Mouse (Mus musculus): ENCODE data around the gene Adamts14.

Adamts14 gene

DNA sequence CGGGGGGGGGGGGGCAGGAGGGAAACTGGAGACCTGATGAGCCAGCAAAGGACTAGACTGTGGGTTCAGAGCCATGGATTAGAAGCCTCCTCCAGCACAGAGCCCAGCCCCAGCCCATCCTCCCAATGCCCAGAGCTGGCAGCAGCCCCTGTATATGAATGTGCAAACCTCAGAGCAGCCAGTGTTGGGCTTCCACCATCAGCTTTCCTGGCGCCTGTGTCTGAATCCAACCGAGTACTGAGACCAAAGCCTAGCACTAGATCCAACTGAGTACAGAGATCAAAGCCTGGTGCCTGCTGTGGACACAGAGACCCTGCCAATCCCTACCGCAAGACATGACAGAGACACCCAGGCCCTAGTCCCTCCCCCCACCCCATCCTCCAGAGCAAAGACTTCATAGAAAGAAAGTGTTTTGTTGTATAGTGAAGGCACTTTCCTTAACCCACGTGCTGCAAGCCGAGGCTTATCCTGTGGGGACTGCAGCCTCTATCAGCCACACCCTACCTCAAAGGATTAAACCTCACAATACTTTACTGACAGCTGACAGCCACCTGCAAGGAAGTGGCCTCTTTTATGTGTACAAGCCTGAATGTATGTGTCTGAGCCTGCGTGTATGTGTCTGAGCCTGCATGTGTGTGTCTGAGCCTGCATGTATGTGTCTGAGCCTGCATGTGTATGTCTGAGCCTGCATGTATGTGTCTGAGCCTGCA is 40.2 kb downstream of the Adamts14 start:
- in situ Hi-C loops (cut with MseI, MboI), result no loop called here

GRCm38 (mm10) chr10:61231756-61232155 is 41.5 kb downstream of the Adamts14 start:
- in situ Hi-C loops (cut with MseI, MboI), result no loop called here

DNA sequence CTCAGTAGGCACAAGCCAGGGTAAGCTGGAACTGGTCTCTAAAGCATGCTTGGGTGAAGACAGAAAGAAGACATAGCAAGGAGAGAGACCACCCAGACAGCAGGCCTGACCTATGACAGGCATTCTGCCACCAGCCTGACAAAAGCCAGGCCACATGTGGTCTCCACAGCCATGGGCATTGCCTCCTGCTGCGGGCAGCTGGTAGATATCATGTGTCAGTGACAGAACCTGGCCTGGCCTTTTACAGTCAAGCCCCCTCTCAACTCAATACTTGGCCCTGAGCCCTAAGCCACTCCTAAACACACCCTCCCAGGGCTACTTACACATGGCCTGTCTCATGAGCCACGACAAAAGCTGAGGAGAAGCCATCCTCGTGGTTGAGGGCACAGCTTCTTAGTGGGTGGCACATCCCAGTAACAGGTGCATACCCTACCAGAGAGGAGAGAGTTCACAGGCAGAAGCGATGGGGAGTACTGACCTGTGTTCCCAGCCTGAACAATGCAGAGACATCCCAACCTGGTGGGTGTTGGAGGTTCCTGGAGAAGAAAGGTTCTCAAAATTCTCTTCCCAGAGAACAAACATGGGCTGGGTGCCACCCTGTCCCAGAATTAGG is 46.3 kb downstream of the Adamts14 start:
- in situ Hi-C loops (cut with MseI, MboI), result no loop called here

- in situ Hi-C loops (cut with MseI, MboI), result no loop called here
These were observed 47.5 kb downstream of the Adamts14 start for GRCm38 (mm10) chr10:61225694-61226093.

DNA sequence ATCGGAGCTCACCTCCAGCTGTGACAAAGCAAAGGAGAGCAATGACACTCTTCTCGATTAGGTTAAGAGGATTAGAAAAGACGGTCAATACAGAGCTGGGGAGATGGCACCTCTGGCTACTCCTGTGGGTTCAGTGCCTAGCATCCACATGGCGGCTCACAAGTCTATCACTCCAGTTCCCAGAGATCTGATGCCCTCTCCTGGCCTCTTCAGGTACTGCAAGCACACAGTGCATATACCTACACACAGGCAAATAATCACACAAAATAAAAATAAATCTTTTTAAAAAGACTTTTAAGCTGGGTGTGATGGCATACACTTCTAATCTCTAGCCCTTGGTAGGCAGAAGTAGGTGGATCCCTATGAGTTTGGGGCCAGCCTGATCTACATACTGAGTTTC is 53.9 kb downstream of the Adamts14 start:
- in situ Hi-C loops (cut with MseI, MboI), result no loop called here

DNA sequence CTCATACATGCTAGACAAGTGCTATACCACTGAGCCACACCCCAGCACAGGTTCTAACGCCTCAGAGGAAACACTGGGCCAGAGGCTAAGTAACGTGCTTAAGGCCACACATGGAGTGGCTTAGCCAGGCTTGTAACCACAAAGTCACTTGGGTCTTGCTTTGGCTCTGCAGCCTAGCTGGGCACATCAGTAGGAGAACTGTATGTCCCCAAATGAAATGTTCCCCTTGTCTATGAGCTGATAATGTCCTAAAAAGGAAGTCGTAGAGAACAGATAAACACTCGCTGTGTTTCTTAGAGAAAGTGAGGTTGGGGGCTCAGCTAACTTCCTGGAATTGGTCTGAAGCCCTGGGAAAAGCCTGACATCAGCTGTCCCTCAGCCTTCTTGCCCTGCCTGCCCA is 57.1 kb downstream of the Adamts14 start:
- in situ Hi-C loops (cut with MseI, MboI), result no loop called here

- in situ Hi-C loops (cut with MseI, MboI), result no loop called here
These were observed 57.6 kb downstream of the Adamts14 start for GRCm38 (mm10) chr10:61215658-61216057.

- in situ Hi-C loops (cut with MseI, MboI), result no loop called here
These were observed 60.4 kb downstream of the Adamts14 start for GRCm38 (mm10) chr10:61212817-61213216.

DNA sequence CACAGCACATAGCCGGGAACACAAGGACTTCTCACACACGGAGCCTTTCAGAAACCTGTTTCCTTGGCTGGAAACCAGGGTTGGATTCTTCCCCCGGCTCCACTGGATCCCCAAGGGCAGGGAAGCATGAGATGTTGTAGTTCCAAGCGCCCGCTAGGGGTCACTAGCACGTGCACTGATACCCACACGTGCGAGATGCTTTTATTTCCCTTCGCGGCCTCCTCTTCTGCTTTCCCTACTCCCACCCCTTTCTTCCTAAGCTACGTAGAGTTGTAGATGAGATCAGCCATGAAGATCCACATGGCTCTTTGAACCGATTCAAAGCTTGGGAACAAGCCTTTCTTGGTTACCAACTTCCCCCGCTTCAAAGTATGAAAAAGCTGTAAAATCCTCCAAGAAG is 61.5 kb downstream of the Adamts14 start:
- in situ Hi-C loops (cut with MseI, MboI), result no loop called here

DNA sequence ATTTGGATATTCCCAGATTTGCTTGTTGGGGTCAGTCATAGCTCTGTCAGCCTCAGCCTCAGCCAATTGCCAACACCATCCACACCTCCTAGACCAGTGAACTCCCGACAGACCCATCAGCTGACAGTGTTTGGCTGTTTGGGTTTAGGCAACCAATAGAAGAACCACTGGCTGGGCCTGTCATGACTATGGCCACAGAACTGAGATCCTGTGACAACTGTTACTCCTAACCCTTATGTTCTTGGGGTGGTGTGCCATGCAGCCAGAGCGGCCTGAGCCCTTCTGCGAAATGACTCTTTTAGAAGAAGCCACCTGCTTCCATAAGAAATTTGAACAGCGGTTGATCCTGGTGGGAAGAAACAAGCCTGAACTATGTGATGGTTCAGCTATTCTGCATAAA is 62.1 kb downstream of the Adamts14 start:
- in situ Hi-C loops (cut with MseI, MboI), result no loop called here

DNA sequence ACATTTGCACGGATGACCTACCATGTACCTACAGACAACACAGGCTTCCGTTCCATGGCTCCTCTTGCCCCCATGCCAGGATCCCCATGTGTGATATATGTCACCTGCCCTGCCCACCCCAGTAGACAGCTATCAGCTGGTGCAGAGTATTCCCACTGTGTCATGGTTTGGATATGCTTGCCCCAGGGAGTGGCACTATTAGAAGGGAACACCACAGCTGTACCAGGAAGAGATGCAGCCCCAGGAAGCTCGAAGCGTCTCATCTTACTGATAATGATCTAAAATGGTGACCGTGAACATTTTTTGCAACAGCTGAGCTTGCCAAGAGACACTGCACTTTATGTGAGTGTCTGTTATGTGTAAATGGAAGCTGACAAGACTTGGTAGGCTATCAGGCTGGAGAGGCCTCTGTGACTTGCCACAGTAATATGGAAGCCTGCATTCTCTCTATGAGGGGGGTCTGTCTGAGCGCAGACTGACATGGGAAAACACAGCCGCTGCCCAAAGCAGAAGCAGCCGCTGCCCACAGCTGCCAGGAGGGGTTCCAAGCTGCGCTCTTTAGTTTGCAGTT is 65.0 kb downstream of the Adamts14 start:
- in situ Hi-C loops (cut with MseI, MboI), result no loop called here

DNA sequence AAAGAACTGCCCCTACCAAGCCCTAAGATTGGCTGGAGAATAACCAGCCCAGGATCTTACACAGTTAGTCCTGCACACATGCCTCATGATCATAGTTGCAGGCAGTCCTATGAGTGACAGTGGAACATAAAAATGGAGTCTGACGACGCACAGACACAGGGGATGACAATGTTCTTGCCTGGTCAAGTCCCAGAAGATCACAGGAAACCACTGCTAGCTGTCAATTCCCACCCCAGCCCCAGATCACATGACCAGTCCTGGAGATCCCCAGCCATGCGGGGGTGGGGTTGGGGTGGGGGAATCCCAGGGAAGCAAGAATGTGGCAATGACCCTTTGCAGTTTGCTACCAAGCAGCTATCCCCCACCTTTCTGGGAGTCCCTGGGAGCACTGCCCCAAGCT is 69.3 kb downstream of the Adamts14 start:
- in situ Hi-C loops (cut with MseI, MboI), result no loop called here

- in situ Hi-C loops (cut with MseI, MboI), result no loop called here
These were observed 71.5 kb downstream of the Adamts14 start for GRCm38 (mm10) chr10:61201596-61202318.

- in situ Hi-C loops (cut with MseI, MboI), result no loop called here
These were observed 72.2 kb downstream of the Adamts14 start for GRCm38 (mm10) chr10:61200998-61201397.

GRCm38 (mm10) chr10:61200232-61200820 is 72.9 kb downstream of the Adamts14 start:
- in situ Hi-C loops (cut with MseI, MboI), result no loop called here

- in situ Hi-C loops (cut with MseI, MboI), result loop anchor here (5.0 kb wide), 3 partner anchors 133 to 208 kb away; no protein-coding TSS in a partner anchor
These were observed 73.5 kb downstream of the Adamts14 start for GRCm38 (mm10) chr10:61199566-61200213.

DNA sequence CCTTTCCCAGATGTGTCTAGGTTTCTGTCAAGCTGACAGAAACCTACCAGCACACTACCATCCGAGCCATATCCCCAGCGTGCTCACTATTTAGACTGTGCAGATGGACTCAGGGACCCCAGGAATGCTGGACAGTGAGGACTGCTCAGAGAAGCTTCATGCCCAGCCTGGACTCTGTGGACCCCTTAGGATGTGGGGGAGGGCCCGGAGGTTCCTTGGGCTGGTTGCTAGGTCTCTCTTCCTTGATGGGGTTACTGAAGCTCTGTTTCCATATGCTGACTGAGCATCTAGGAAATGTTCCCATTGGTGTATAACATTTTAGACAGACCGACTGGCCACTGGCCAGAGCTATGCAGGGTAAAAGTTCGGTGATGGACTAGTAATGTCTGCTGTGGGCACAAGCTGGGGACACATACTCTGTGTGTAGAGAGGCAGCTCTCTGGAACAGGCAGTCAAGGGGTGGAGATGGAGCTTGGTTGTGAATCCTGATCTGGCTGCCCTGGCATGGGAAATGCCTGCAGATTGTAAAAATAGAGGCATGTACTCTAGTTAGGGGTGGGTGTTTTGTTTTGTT is 77.4 kb downstream of the Adamts14 start:
- in situ Hi-C loops (cut with MseI, MboI), result loop anchor here (5.0 kb wide), 3 partner anchors 136 to 211 kb away; no protein-coding TSS in a partner anchor

DNA sequence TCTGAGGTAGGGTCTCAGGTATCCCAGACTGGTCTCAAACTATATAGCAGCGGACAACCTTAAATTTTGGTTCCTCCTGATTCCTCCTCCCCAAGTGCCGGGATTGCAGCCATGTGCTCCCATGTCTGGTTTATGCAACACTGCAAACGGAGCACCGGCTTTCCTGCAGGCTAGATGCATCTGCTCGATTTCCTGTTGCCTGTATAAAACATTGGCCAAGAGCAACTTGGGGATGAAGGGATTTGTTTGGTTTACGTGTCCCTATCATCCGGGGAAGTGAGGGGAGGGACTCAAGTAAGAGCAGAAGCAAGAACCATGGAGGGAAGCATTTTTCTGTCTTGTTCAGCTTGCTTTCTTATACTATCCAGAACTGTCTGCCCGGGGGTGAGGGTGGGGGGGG is 78.0 kb downstream of the Adamts14 start:
- in situ Hi-C loops (cut with MseI, MboI), result loop anchor here (5.0 kb wide), 3 partner anchors 137 to 212 kb away; no protein-coding TSS in a partner anchor

GRCm38 (mm10) chr10:61194611-61195010 is 78.6 kb downstream of the Adamts14 start:
- in situ Hi-C loops (cut with MseI, MboI), result loop anchor here (5.0 kb wide), 3 partner anchors 138 to 213 kb away; no protein-coding TSS in a partner anchor

DNA sequence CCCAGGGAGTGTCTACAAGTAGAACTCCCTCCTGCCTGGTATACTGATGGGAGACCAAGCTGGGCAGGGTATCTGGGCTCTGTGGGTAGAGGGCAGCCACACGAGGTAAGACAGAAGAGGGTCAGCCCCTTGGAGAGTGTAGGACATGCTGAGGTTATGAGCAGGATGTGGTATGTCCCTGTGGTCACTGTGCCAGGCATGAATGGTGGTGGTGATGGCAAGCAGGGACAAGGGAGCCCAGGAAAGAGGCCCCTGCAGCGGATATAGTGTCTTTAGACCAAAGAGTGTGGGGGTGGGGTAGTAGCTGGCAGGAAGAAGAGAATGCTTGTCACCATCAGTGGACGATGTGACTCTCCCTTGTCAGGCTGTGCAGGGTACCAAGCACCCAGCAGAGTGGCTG is 85.2 kb downstream of the Adamts14 start:
- in situ Hi-C loops (cut with MseI, MboI), result no loop called here

GRCm38 (mm10) chr10:61187001-61187400 is 86.2 kb downstream of the Adamts14 start:
- in situ Hi-C loops (cut with MseI, MboI), result no loop called here
